Mouse (Mus musculus) bone marrow macrophage, adult 2 months (primary cell): ENCODE measurements around the gene Pacrg.

Experiments
- CTCF ChIP-seq: IDR thresholded peaks from 2 replicates; pipeline ENCODE4 v1.5.1; 2012; ENCODE audit warnings: low read depth, mild to moderate bottlenecking, low read length, moderate library complexity
- POLR2A ChIP-seq: IDR thresholded peaks from 2 replicates; pipeline ENCODE4 v1.6.1; 2012; ENCODE audit warnings: mild to moderate bottlenecking, low read depth, low read length, borderline replicate concordance

GRCm38 (mm10) chr17:10840148-10840707 lies at the start of gene Pacrg, which contains the start of gene Prkn:
- no peak for TF ChIP-seq CTCF
- TF ChIP-seq POLR2A, result no peak
